Mouse (Mus musculus) duodenum, adult 2 months (tissue): ENCODE results near the gene Vmn1r127. TPM values are rescaled to one million over a fixed set of nuclear protein-coding genes. Genes with fewer than 3 reads are reported as not detected.

Source experiments
- polyA plus RNA-seq: library from polyadenylated mRNA; depleted of rRNA; stranded (reverse); fragments of >200 nt; gene quantifications from 2 replicates; pipeline ENCODE4 v1.2.3, GENCODE M21; 2012; ENCODE audit warnings: low replicate concordance; rRNA removed

Vmn1r127 gene
- polyA plus RNA-seq: not detected in 2 replicates

GRCm38 (mm10) chr7:21319761-21320160 lies at the start of gene Vmn1r127:
Vmn1r127 (minus strand) TSS chr7:21319861.

DNA sequence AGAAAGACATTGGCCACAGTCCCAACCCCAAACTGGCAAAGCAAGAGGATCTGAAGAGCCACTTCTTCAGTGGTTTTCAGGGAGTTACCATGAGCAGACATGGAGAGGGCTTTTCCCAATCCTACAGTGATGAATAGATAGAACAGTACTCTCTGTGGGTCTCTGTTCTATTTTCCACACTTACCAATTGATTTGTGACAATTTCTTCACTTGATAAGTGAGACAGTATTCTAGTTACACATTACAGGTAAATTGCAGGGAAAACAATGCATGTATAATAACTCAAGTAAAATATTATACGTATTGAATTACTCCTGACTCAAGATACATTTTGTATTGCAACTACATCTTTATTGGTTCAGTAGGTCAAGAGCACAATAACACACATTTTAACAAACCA lies 41.5 kb upstream of the Vmn1r127 start, which contains the start of gene Vmn1r129:
TSS of gene Vmn1r129 (minus strand) at position 101 of the 400 bp plus-strand sequence.

DNA sequence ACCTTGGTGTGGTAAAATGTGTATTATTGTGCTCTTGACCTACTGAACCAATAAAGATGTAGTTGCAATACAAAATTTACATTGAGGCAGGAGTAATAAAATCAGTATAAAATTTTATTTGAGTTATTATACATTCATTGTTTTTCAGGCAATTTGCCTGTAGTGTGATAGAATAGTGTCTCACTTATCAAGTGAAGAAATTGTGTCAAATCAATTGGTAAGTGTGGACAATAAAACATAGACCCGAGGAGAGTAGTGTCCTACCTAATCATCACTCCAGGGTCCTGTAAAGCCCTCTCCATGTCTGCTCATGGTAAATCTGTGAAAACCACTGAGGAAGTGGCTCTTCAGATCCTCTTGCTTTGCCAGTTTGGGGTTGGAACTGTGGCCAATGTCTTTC lies 29.4 kb upstream of the Vmn1r127 start, which contains the start of gene Vmn1r128:
TSS of gene Vmn1r128 (plus strand) at position 301 of the 400 bp plus-strand sequence.

GRCm38 (mm10) chr7:21301367-21301766 lies 18.3 kb downstream of the Vmn1r127 start, which contains the start of gene Vmn1r126:
Vmn1r126 (minus strand) TSS chr7:21301467.

GRCm38 (mm10) chr7:21271879-21272278 lies 47.8 kb downstream of the Vmn1r127 start, which contains the start of gene Vmn1r125:
Vmn1r125 (plus strand) TSS chr7:21272179.

Other genes starting within 250 kb of the Vmn1r127 start
- not detected in 2 replicates for gene Vmn1r121, start 221.3 kb downstream of the Vmn1r127 start, polyA plus RNA-seq
- gene Vmn1r122, start 185.7 kb downstream of the Vmn1r127 start, polyA plus RNA-seq: not detected in 2 replicates
- gene Vmn1r123, start 157.7 kb downstream of the Vmn1r127 start, polyA plus RNA-seq: not detected in 2 replicates
- not detected in 2 replicates for gene Gm5157, start 129.4 kb downstream of the Vmn1r127 start, polyA plus RNA-seq
- not detected in 2 replicates for gene Vmn1r124, start 59.2 kb downstream of the Vmn1r127 start, polyA plus RNA-seq
- not detected in 2 replicates for gene Vmn1r125, start 47.7 kb downstream of the Vmn1r127 start, polyA plus RNA-seq
- not detected in 2 replicates for gene Vmn1r126, start 18.4 kb downstream of the Vmn1r127 start, polyA plus RNA-seq
- not detected in 2 replicates for gene Vmn1r128, start 29.5 kb upstream of the Vmn1r127 start, polyA plus RNA-seq
- not detected in 2 replicates for gene Vmn1r129, start 41.4 kb upstream of the Vmn1r127 start, polyA plus RNA-seq
- gene Gm6882, start 112.9 kb upstream of the Vmn1r127 start, polyA plus RNA-seq: not detected in 2 replicates
- not detected in 2 replicates for gene Vmn1r130, start 191.9 kb upstream of the Vmn1r127 start, polyA plus RNA-seq
- not detected in 2 replicates for gene Vmn1r131, start 226.2 kb upstream of the Vmn1r127 start, polyA plus RNA-seq